Mouse (Mus musculus): ENCODE measurements around the gene Mis12. TPM values are rescaled to one million over a fixed set of nuclear protein-coding genes. Genes with fewer than 3 reads are reported as not detected.

Gene Mis12
- polyA plus RNA-seq (2017; shearing (Covaris generic)): 10 to 100 TPM; 33.2 to 53.7 TPM

GRCm38 (mm10) chr11:71019201-71020068 lies at the start of gene Mis12, which contains the start of gene Derl2:
Gene Mis12 (plus strand): TSS chr11:71019611.
Gene Derl2 (minus strand): TSS chr11:71019841.

DNA sequence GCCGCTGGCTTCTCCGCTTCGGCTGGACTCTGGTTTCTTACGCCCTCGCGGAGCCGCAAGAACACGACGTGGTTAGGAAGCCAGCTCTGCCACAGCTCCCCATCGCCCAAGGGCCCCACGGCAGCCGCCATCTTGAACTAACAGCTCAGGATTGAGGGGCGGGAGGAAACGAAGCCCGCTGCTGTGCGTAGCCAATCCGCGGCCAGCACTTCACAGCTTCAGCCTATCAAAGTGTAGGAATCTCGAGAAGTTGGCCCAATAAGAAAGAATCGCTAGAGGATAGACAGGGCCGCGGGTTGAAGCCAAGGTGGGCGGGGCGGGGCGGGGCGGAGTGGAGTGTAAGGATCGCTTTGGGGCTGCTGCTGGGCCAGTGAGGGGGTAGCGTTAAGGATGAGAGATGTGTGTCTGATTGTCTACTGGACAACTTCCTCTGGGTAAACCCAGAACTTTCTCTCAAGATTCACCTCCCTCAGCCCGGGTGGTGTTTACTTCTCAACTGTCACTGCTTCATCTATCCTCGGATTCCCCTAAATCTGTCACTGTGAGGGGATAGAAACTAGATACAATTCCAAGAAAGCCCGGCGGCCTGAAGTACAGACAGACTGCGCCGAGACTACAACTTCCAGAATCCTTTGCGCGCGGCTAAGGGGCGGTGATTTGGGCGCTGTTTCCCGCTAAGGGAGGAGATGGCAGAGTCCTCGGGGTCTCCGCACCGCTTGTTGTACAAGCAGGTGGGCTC lies 49.4 kb upstream of the Mis12 start, which contains the start of the genes Nup88 and Rpain:
TSS of gene Nup88 (minus strand) at position 153 of the 739 bp plus-strand sequence.
TSS of gene Rpain (plus strand) at position 393 of the 739 bp plus-strand sequence.

GRCm38 (mm10) chr11:70982557-70983228 lies 36.7 kb upstream of the Mis12 start, which contains the start of gene C1qbp:
Gene C1qbp (minus strand): TSS chr11:70983026.

GRCm38 (mm10) chr11:71004316-71004773 lies 15.1 kb upstream of the Mis12 start, which contains the start of gene Dhx33:
Gene Dhx33 (minus strand): TSS chr11:71004437.

DNA sequence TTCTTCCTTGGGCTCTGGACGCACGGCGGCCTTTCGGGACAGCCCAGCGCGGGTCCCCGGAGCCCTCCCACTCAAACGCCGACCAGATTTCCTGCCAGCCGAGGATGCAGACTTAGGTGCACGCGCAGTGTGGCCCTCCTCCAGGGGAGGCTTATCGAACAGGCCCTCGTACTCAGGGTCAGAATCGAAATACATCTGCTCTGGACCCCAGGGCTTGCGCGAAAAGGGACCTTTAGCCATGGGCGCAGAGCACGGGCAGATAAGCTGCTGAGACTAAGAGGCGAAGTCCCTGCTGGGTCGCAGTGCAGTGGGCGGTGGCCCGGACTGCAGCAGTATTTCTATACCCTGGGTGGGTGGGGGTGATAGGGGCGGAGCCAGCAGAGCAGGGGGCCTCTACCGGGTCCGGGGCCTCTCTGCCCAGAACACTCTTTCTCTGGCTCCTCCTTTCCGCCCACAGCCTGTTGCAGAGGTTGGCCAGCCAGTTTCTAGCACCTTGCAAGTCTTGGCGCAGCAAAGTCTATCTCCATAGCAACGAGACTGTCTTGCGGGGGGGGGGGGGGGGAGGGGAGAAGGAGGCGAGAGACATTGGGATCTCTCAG lies 13.9 kb downstream of the Mis12 start, which contains the start of gene 6330403K07Rik:
TSS of gene 6330403K07Rik (minus strand) at position 351 of the 599 bp plus-strand sequence.

Other genes starting within 250 kb of the Mis12 start
- gene Scimp, start 207.0 kb upstream of the Mis12 start, polyA plus RNA-seq (2017; shearing (Covaris generic)): 1 to 10 TPM in 1 of 2 experiments, not detected in 1; 1.1 TPM
- gene Rabep1, start 174.8 kb upstream of the Mis12 start, polyA plus RNA-seq (2017; shearing (Covaris generic)): 10 to 100 TPM; 48.1 to 65.4 TPM
- gene Nup88, start 49.6 kb upstream of the Mis12 start, polyA plus RNA-seq (2017; shearing (Covaris generic)): 100 to 1,000 TPM in 1 of 2 experiments, 10 to 100 TPM in 1; 88.8 to 112 TPM
- gene Rpain, start 49.4 kb upstream of the Mis12 start, polyA plus RNA-seq (2017; shearing (Covaris generic)): 10 to 100 TPM; 73.2 to 79.7 TPM
- 100 to 1,000 TPM; 103 to 126 TPM for gene C1qbp, start 36.6 kb upstream of the Mis12 start, polyA plus RNA-seq (2017; shearing (Covaris generic))
- gene Dhx33, start 15.2 kb upstream of the Mis12 start, polyA plus RNA-seq (2017; shearing (Covaris generic)): 10 to 100 TPM; 18.9 to 29.7 TPM
- 10 to 100 TPM; 73.5 to 96.0 TPM for gene Derl2, start 230 bp downstream of the Mis12 start, polyA plus RNA-seq (2017; shearing (Covaris generic))
- gene 6330403K07Rik, start 13.9 kb downstream of the Mis12 start, polyA plus RNA-seq (2017; shearing (Covaris generic)): 10 to 100 TPM in 1 of 2 experiments, 1 to 10 TPM in 1; 7.5 to 26.8 TPM
- gene Nlrp1a, start 125.1 kb downstream of the Mis12 start, polyA plus RNA-seq (2017; shearing (Covaris generic)): under 1 TPM in 1 of 2 experiments, not detected in 1; 0.70 TPM
- gene Nlrp1b, start 211.1 kb downstream of the Mis12 start, polyA plus RNA-seq (2017; shearing (Covaris generic)): 1 to 10 TPM; 2.9 to 4.7 TPM